Mouse (Mus musculus) intestine, embryonic 16.5 days (tissue): ENCODE results near the gene Gucy1a1. TPM values are rescaled to one million over a fixed set of nuclear protein-coding genes. Genes with fewer than 3 reads are reported as not detected.

Experiments
- ATAC-seq: fragments of 200-750 bp; cut with Nextera tagmentation; 2 replicates; pipeline ENCODE4 v1.8.0; 2017; ENCODE audit warnings: moderate TSS enrichment, moderate library complexity
- H3K27ac ChIP-seq: fragments of 300-500 bp; sonication (generic); 2 replicates; pipeline ENCODE4 v1.5.1; 2014; ENCODE audit warnings: mild to moderate bottlenecking, low read length
- H3K27me3 ChIP-seq: fragments of 300-500 bp; sonication (generic); replicated peaks from 2 replicates; pipeline ENCODE4 v1.6.1; 2014; ENCODE audit warnings: low read length, control low read depth, mixed read lengths; ENCODE audit not compliant: control insufficient read depth, insufficient read depth
- H3K36me3 ChIP-seq: fragments of 300-500 bp; sonication (generic); 2 replicates; pipeline ENCODE4 v1.6.1; 2014; ENCODE audit warnings: low read length, control low read depth; ENCODE audit not compliant: control insufficient read depth, insufficient read depth
- H3K4me1 ChIP-seq: fragments of 300-500 bp; sonication (generic); 2 replicates; pipeline ENCODE4 v1.6.1; 2014; ENCODE audit warnings: low read length, control low read depth, mixed read lengths; ENCODE audit not compliant: control insufficient read depth, insufficient read depth
- H3K4me2 ChIP-seq: fragments of 300-500 bp; sonication (generic); 2 replicates; pipeline ENCODE4 v1.6.1; 2014; ENCODE audit warnings: low read depth, low read length, control low read depth
- H3K4me3 ChIP-seq: fragments of 300-500 bp; sonication (generic); 2 replicates; pipeline ENCODE4 v1.5.1; 2014; ENCODE audit warnings: mild to moderate bottlenecking, low read length
- H3K9ac ChIP-seq: fragments of 300-500 bp; sonication (generic); 2 replicates; pipeline ENCODE4 v1.6.1; 2014; ENCODE audit warnings: low read depth, low read length
- H3K9me3 ChIP-seq: fragments of 300-500 bp; sonication (generic); 2 replicates; pipeline ENCODE4 v1.6.1; 2016; ENCODE audit warnings: low read length, control low read depth; ENCODE audit not compliant: control insufficient read depth
- WGBS: fragments of 180-500 bp; shearing (Covaris S2); extraction: QIAGEN DNeasy Blood & Tissue Kit; methylation state at CpG from one replicate; pipeline ENCODE4 v1.1.7; 2014; 5-methylcytosine and 5-hydroxymethylcytosine counted together
- polyA plus RNA-seq: library from polyadenylated mRNA; unstranded; fragments of >200 nt; fragmentation: Nextera tagmentation; extraction: Ambion mirVana; gene quantifications from 2 replicates; pipeline ENCODE4 v1.2.1, GENCODE M21; 2015

The Gucy1a1 gene
- polyA plus RNA-seq, 1 experiment from 2014 or later = 38.9 TPM

GRCm38 (mm10) chr3:82057201-82057600, 88.4 kb downstream of the Gucy1a1 start:
- ATAC-seq = peak; percentile 92
- Histone ChIP-seq H3K4me3 (no peak overlapping the region), H3K4me2 (no peak overlapping the region), H3K9ac (no peak overlapping the region), H3K9me3 (no peaks in the 10 kb centered on the region), H3K27ac (peak overlapping the region; percentile 45; the same call in 1 of the 2 replicates), H3K27me3 (no peaks in the 10 kb centered on the region), H3K4me1 (peaks cover 10% of the 10 kb centered on the region; the same call in 1 of the 2 replicates), H3K36me3 (no peaks in the 10 kb centered on the region)
- 21% methylated on average over 5 of the region's 5 CpGs for WGBS

DNA sequence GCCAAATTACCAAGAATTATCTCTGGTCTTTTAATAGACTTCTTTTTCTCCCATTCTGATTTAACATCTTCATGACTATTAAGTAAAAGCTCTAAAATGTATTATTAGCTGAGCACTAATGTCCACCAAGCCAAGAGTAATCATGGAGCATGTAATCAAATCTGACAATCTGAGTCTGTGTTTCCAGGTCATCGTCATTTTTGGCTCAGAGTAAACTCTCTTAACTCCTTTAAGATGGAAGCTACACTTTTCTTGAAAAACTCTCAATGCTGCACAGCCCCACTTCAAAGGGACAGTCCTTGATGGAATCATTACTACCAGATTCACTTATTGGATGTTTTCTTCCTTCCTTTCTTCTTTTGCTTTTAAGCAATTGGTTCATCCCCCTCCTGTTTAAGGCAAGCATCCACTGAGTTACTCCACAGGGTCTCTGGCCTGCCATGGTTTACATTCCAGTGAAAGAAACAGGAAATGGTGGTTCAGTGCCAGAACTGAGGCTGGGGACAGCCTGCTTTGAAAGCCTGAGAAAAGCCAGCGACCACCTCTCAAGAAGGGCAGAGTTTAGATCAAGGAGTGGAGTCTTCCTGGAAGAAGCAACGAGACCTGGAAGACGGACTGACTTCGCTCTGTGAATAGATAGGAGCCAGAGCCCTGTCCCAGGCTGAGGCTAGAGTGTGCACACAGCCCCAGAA, 91.2 kb downstream of the Gucy1a1 start:
- WGBS = 41% methylated on average over 5 of the region's 5 CpGs
- ATAC-seq = peak; percentile 69
- H3K4me1 ChIP-seq = peaks cover 6% of the 10 kb centered on the region; the same call in 1 of the 2 replicates
- H3K27ac ChIP-seq = peak overlapping the region; percentile 89
- no peaks in the 10 kb centered on the region for H3K9me3 ChIP-seq
- H3K4me2 ChIP-seq = no peak overlapping the region
- peak overlapping the region; percentile 4; the same call in 1 of the 2 replicates for H3K9ac ChIP-seq
- no peaks in the 10 kb centered on the region for H3K27me3 ChIP-seq
- H3K4me3 ChIP-seq = no peak overlapping the region
- H3K36me3 ChIP-seq = no peaks in the 10 kb centered on the region

DNA sequence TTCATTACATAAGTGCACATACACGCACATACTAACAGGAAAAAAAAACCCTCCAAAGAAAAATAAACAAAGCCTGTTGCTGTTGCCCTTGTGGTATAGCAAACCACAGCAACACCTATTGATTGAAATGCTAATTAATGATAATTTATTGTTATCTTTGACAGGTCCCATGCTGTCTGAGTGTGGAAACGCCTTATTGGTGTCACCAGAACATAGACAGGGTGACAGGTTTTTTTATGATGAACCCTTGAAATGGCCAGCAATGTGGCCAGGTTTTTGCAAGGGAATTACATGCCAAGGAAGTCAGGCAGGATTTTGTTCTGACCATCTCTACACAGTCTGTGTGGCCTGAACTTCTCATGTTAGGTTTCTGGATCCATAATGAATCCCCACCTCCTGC, 93.6 kb downstream of the Gucy1a1 start:
- Histone ChIP-seq H3K4me3 (no peak overlapping the region), H3K27ac (peak overlapping the region; percentile 55)

GRCm38 (mm10) chr3:82051468-82051867, 94.1 kb downstream of the Gucy1a1 start:
- H3K27ac ChIP-seq = peak overlapping the region; percentile 55; the same call in 1 of the 2 replicates
- H3K27me3 ChIP-seq = no peaks in the 10 kb centered on the region
- ATAC-seq = no peak
- H3K4me3 ChIP-seq = no peak overlapping the region
- H3K4me1 ChIP-seq = peaks cover 6% of the 10 kb centered on the region; the same call in 1 of the 2 replicates
- no peak overlapping the region for H3K4me2 ChIP-seq
- no peak overlapping the region for H3K9ac ChIP-seq
- H3K9me3 ChIP-seq = no peaks in the 10 kb centered on the region
- no peaks in the 10 kb centered on the region for H3K36me3 ChIP-seq

More for the DNA sequence above, 93.6 kb downstream of the Gucy1a1 start:
- ATAC-seq = no peak
- Histone ChIP-seq H3K9ac (no peak overlapping the region), H3K9me3 (no peaks in the 10 kb centered on the region), H3K4me1 (peaks cover 6% of the 10 kb centered on the region; the same call in 1 of the 2 replicates), H3K27me3 (no peaks in the 10 kb centered on the region), H3K4me2 (no peak overlapping the region), H3K36me3 (no peaks in the 10 kb centered on the region)
- 41% methylated on average over 2 of the region's 2 CpGs for WGBS

DNA sequence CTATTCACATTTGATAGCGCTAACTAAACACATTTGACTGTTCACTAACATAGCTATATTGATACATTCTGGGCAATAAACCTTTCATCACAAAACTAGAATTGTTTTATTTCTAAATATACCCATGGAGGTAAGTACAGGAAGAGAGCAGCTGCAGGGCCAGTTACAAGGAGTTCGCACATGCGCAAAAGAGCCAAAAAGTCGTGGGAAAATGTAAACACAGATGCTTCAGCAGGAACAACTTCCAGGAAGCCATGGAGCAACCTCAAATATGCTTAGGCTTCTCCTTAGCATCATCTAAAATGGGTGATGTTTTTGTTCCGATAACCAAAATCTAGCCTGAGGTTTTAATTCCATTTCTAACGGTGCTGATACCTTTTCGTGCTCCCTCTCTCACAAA, 96.9 kb downstream of the Gucy1a1 start:
- no peak overlapping the region for H3K4me2 ChIP-seq
- H3K9ac ChIP-seq = no peak overlapping the region
- no peaks in the 10 kb centered on the region for H3K27me3 ChIP-seq
- H3K4me3 ChIP-seq = no peak overlapping the region
- H3K27ac ChIP-seq = peak overlapping the region; percentile 65
- H3K4me1 ChIP-seq = peaks cover 3% of the 10 kb centered on the region; the same call in 1 of the 2 replicates
- no peaks in the 10 kb centered on the region for H3K9me3 ChIP-seq
- 41% methylated on average over 7 of the region's 7 CpGs for WGBS
- no peak for ATAC-seq
- no peaks in the 10 kb centered on the region for H3K36me3 ChIP-seq

- H3K9ac ChIP-seq = no peak overlapping the region
- peak overlapping the region; percentile 15; the same call in 1 of the 2 replicates for H3K27ac ChIP-seq
- H3K4me3 ChIP-seq = no peak overlapping the region
- H3K9me3 ChIP-seq = no peaks in the 10 kb centered on the region
- no peaks in the 10 kb centered on the region for H3K36me3 ChIP-seq
- ATAC-seq = no peak
- WGBS = 76% methylated on average over 4 of the region's 4 CpGs
- H3K4me2 ChIP-seq = no peak overlapping the region
- H3K27me3 ChIP-seq = no peaks in the 10 kb centered on the region
- H3K4me1 ChIP-seq = peaks cover 3% of the 10 kb centered on the region; the same call in 1 of the 2 replicates
These were observed 97.5 kb downstream of the Gucy1a1 start for GRCm38 (mm10) chr3:82048078-82048477.

DNA sequence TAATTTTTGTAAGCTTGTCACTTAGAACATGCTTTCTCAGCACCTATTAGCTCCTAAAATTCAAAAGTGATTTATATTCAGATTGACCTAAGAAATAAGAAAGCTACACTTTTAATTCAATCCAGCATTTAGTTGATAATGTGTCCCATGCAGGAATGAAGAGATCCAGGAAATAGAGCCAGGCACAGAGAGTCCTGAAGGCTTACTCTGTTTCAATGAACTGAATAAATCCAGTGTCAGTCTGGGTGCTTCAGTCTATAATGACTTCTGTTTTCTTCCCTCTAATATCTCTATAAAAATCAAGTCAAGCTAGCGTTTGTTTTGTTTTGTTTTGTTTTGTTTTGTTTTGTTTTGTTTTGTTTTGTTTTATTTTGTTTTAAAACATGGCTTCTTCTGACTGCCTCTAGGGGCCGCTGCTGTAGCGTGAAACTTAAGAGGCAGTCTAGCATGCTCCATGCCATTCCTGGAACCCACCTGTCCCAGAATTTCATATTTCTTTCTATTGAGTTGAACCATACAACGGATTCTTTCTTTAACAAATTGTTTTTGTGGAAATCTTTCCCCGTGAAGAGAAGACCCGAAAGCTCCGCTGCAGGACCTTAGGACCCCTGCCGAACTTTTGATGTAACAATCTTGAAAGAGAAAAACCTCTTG, 98.4 kb downstream of the Gucy1a1 start:
- Histone ChIP-seq H3K36me3 (no peaks in the 10 kb centered on the region), H3K27me3 (no peaks in the 10 kb centered on the region), H3K27ac (no peak overlapping the region), H3K4me2 (no peak overlapping the region), H3K9ac (no peak overlapping the region), H3K9me3 (no peaks in the 10 kb centered on the region), H3K4me1 (peaks cover 1% of the 10 kb centered on the region; the same call in 1 of the 2 replicates), H3K4me3 (no peak overlapping the region)
- WGBS = 26% methylated on average over 8 of the region's 8 CpGs
- no peak; the same call in 1 of the 2 replicates for ATAC-seq

DNA sequence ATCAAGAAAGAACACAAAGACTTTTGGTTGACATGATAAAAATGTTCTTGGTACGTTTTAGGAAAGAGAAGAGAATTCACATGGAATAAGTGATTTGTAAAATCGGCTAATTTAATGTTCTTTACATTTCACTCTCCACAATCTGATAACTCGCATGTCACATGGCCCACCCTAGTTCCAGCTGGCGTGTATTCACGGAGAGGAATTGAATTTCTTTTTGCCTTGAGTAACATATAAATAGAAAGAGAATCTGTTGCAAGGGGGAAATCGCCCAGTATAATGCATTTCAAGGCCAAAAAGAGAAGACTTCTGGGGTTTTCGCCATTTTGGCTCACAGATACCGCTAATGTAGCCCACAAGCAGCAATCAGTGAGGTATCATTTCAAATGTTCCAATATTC, 99.5 kb downstream of the Gucy1a1 start:
- Histone ChIP-seq H3K9me3 (no peaks in the 10 kb centered on the region), H3K4me3 (no peak overlapping the region), H3K4me1 (no peaks in the 10 kb centered on the region), H3K27ac (no peak overlapping the region), H3K4me2 (no peak overlapping the region), H3K36me3 (no peaks in the 10 kb centered on the region), H3K9ac (no peak overlapping the region), H3K27me3 (no peaks in the 10 kb centered on the region)
- no peak for ATAC-seq
- 80% methylated on average over 8 of the region's 8 CpGs for WGBS

DNA sequence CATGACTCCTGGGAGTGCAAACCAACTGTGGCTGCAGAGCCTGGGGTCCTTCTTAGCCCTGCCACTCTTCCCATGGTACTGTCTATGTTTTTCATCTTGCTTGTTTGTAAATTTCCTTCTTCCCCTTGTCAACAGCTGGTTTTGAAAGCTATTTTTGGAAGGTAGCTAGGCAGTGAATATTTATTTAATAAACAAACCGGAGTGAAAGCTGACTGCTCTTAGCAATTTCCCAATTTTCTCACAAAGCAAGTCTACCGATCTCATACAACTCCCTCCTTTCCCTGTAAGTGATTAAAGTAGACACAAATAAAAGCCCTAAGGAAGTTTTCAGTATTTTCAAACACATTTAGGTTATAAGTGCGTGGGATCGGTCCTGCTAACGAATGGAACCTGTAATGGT, 100.7 kb downstream of the Gucy1a1 start:
- H3K4me1 ChIP-seq = no peaks in the 10 kb centered on the region
- H3K9me3 ChIP-seq = no peaks in the 10 kb centered on the region
- H3K27me3 ChIP-seq = no peaks in the 10 kb centered on the region
- H3K4me2 ChIP-seq = no peak overlapping the region
- ATAC-seq = no peak
- no peak overlapping the region for H3K4me3 ChIP-seq
- H3K27ac ChIP-seq = no peak overlapping the region; the same call in 1 of the 2 replicates
- H3K36me3 ChIP-seq = no peaks in the 10 kb centered on the region
- 77% methylated on average over 5 of the region's 5 CpGs for WGBS
- no peak overlapping the region for H3K9ac ChIP-seq
